Mouse (Mus musculus) thymus, adult 2 months (tissue): ENCODE results near the gene S100a2. TPM values are rescaled to one million over a fixed set of nuclear protein-coding genes. Genes with fewer than 3 reads are reported as not detected.

Experiments used
- DNase-seq: peaks from one replicate; pipeline ENCODE4 v3.0.0; 2021
- H3K27ac ChIP-seq: fragments of 200-500 bp; 2 replicates; pipeline ENCODE4 v1.5.1; 2012; ENCODE audit warnings: low read length, control low read depth; ENCODE audit not compliant: control insufficient read depth, insufficient read depth
- H3K27me3 ChIP-seq: fragments of 200-500 bp; 2 replicates; pipeline ENCODE4 v1.6.1; 2012; ENCODE audit warnings: mild to moderate bottlenecking, low read length, moderate library complexity, mixed read lengths; ENCODE audit not compliant: control insufficient read depth, insufficient read depth
- H3K36me3 ChIP-seq: fragments of 200-500 bp; 2 replicates; pipeline ENCODE4 v1.6.1; 2012; ENCODE audit warnings: mild to moderate bottlenecking, low read length, moderate library complexity; ENCODE audit not compliant: control insufficient read depth, insufficient read depth
- H3K4me1 ChIP-seq: fragments of 200-500 bp; replicated peaks from 2 replicates; pipeline ENCODE4 v1.6.1; 2012; ENCODE audit warnings: low read length; ENCODE audit not compliant: control insufficient read depth, insufficient read depth
- H3K4me3 ChIP-seq: fragments of 200-500 bp; 2 replicates; pipeline ENCODE4 v1.5.1; 2012; ENCODE audit warnings: mild to moderate bottlenecking, low read length, control low read depth, moderate library complexity; ENCODE audit not compliant: control insufficient read depth, insufficient read depth
- CTCF ChIP-seq: fragments of 200-500 bp; IDR thresholded peaks from 2 replicates; pipeline ENCODE4 v1.5.1; 2012; ENCODE audit warnings: mild to moderate bottlenecking, control low read depth, low read length, moderate library complexity, borderline replicate concordance; ENCODE audit not compliant: control insufficient read depth, poor library complexity, insufficient read depth; ENCODE audit errors: extremely low read depth
- POLR2A ChIP-seq: fragments of 200-500 bp; IDR thresholded peaks from 2 replicates; pipeline ENCODE4 v1.6.1; 2012; ENCODE audit warnings: mild to moderate bottlenecking, low read length, control low read depth, moderate library complexity; ENCODE audit not compliant: control insufficient read depth, poor library complexity, insufficient read depth; ENCODE audit errors: extremely low read depth
- WGBS: fragments of 180-500 bp; shearing (Covaris S2); methylation state at CpG from one replicate; pipeline ENCODE4 v1.1.7; 2018; 5-methylcytosine and 5-hydroxymethylcytosine counted together
- polyA plus RNA-seq: library from polyadenylated mRNA; depleted of rRNA; stranded (reverse); fragments of >200 nt; gene quantifications from 2 replicates; pipeline ENCODE4 v1.2.3, GENCODE M21; 2012

The S100a2 gene
- polyA plus RNA-seq, 1 experiment, result not detected

DNA sequence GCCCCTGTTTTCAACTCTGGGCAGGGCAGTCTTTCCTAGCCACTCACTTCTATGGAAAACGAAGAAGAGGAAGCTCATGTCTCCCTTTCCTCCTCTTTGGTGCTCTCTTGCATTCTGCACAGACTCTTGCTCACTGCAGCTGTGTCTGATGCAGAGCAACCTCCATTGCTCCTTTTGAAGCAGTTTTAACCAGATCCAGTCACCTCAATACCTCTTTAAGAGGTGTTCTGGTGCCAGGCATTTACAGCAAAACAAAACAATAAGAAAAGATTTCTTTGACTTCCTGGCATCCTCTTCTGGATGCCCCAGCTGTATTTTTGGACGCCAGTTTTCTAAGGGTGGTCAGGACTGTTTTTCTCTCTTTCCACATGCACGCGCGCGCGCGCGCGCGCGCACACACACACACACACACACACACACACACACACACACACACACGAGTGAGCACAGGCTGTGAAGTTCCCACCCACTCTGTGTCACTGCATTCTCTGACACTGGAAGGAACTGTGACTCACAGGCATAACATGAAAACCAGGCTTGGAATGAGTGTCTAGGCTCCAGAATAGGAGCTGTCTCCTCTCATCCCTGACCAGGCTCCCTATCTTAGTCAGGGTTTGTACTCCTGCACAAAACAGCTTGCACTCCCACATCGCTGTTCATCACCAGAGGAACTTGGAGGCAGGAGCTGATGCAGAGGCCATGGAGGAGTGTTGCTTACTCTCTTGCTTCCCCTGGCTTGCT, 2.5 kb upstream of the S100a2 start:
- DNase-seq, result no peak
- no peak overlapping the region for H3K4me3 ChIP-seq

DNA sequence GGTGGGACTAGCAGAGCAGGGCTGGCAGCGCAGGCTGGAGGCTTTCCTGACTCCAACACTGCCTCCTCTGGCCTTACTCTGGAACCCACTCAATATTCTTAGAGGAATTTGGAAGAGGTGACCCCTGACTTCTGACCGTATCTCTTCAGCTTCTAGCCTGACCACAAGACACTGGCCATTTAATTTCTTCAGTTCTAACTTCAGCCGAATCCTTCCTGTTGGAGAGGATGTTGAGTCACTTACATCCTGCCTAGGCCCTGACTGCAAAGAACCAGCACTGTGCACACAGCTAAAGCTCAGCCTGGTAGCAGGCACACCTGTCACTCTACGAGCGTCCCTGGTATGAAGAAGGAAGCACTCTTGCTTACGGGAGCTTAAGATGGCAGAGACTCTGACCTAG, 657 bp upstream of the S100a2 start:
- no peak for TF ChIP-seq POLR2A
- no peak for TF ChIP-seq CTCF
- no peaks in the 10 kb centered on the region for H3K27me3 ChIP-seq
- WGBS, result 22% methylated on average over 6 of the region's 6 CpGs
- DNase-seq, result peak; percentile 43
- H3K36me3 ChIP-seq, result no peaks in the 10 kb centered on the region
- peaks cover 39% of the 10 kb centered on the region for H3K4me1 ChIP-seq
- H3K27ac ChIP-seq, result peak overlapping the region; percentile 56
- H3K4me3 ChIP-seq, result no peak overlapping the region

More for the DNA sequence above, 2.5 kb upstream of the S100a2 start:
- no peaks in the 10 kb centered on the region for H3K27me3 ChIP-seq
- no peak for TF ChIP-seq CTCF
- TF ChIP-seq POLR2A, result no peak
- WGBS, result 71% methylated on average over 14 of the region's 14 CpGs
- peak overlapping the region; percentile 93 for H3K27ac ChIP-seq
- peaks cover 39% of the 10 kb centered on the region for H3K4me1 ChIP-seq
- no peaks in the 10 kb centered on the region for H3K36me3 ChIP-seq

DNA sequence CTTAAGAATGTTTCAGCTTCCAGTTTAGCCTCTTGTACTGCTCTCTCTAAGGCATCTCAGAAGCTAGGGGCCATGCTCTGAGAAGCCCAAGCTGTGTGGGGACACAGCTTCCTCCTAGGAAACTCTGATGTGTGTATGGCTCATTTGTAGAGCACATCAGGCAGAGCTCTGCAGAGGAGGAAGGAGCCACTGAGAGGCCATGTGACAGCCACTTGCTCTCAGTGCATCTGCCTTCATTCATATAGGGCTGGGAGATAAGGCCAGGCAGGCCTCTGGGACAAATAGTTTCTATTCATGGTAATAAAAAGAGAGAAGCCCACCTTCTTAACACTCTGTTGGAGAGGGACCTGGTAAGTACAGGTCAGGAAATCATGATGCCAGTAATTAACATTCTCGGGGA, 4.4 kb downstream of the S100a2 start:
- Histone ChIP-seq H3K27ac (no peak overlapping the region), H3K36me3 (no peaks in the 10 kb centered on the region), H3K4me3 (no peak overlapping the region), H3K27me3 (no peaks in the 10 kb centered on the region), H3K4me1 (peaks cover 9% of the 10 kb centered on the region)
- no peak for TF ChIP-seq CTCF
- no peak for TF ChIP-seq POLR2A
- no peak for DNase-seq
- 100% methylated on average over 1 of the region's 1 CpGs for WGBS

DNA sequence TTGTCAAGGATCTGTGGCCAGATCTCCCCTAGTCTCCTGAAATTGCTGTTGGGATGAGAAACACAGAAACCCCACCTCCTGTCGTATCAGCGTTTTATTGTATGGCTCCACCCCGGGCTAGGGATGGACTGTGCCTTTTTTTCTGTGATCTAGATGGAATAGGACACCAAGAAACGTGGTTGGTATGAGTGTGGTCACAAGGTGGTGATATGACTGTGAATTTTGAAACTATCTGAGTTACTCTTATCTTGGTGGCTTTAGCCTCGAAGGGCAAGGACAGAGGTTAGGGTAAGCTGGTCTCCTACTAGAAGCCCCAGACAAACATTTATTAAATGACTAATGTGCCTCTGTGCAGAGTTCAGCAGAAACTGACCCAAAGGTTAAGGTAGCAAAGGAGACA, 5.5 kb downstream of the S100a2 start:
- TF ChIP-seq CTCF (no peak), POLR2A (no peak)
- Histone ChIP-seq H3K27ac (no peak overlapping the region), H3K4me3 (no peak overlapping the region), H3K36me3 (no peaks in the 10 kb centered on the region), H3K4me1 (0 out of 2 replicates have a peak, but pooled peaks cover 2% of the 10 kb centered on the region), H3K27me3 (no peaks in the 10 kb centered on the region)
- no peak for DNase-seq
- WGBS, result 86% methylated on average over 5 of the region's 5 CpGs

DNA sequence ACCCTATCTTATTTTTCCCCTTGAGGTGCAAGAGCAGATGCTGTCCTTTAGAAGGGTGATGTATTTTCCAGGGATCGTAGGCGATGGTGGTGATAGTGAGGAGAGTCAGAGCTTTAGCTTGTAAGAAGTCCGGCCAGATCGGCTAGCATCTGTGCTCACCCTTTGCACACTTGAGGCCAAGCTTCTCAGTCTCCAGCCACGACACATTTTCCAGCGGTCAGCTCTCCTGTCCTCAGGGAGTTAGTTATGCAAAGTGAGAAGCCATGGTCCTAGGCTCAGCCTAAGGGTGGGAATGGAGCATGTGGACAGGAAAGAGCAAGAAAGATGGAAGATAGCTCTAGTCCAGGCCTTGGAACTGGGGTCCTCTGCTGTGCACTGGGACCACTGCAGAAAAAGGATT, 6.8 kb downstream of the S100a2 start:
- Histone ChIP-seq H3K27me3 (no peaks in the 10 kb centered on the region), H3K4me1 (0 out of 2 replicates have a peak, but pooled peaks cover 2% of the 10 kb centered on the region), H3K36me3 (no peaks in the 10 kb centered on the region), H3K27ac (no peak overlapping the region), H3K4me3 (no peak overlapping the region)
- DNase-seq, result no peak
- WGBS, result 97% methylated on average over 6 of the region's 6 CpGs
- TF ChIP-seq CTCF (no peak), POLR2A (no peak)

DNA sequence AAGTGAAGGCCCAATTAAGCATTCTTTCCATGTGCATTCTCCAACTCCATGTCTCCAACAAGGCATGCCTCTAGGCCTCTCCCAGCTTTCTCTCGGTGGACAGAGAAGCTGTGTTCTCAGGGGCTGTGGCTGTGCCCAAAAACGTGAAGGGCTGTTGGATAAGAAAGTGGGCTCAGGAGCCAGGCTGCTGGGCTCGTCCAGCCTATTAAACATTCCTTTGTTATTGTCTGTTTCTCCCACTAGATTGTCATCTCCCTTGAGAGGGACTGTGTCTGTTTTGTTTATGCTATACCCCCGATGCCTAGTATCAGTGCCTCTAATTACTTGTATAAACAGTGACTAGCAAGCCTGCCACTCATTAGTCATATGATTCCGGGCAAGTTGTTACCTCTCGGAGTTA, 7.7 kb downstream of the S100a2 start:
- 88% methylated on average over 6 of the region's 6 CpGs for WGBS
- no peak for TF ChIP-seq POLR2A
- no peak for TF ChIP-seq CTCF
- H3K27me3 ChIP-seq, result no peaks in the 10 kb centered on the region
- H3K4me1 ChIP-seq, result 0 out of 2 replicates have a peak, but pooled peaks cover 2% of the 10 kb centered on the region
- no peak for DNase-seq
- no peak overlapping the region for H3K4me3 ChIP-seq
- no peak overlapping the region for H3K27ac ChIP-seq
- no peaks in the 10 kb centered on the region for H3K36me3 ChIP-seq

DNA sequence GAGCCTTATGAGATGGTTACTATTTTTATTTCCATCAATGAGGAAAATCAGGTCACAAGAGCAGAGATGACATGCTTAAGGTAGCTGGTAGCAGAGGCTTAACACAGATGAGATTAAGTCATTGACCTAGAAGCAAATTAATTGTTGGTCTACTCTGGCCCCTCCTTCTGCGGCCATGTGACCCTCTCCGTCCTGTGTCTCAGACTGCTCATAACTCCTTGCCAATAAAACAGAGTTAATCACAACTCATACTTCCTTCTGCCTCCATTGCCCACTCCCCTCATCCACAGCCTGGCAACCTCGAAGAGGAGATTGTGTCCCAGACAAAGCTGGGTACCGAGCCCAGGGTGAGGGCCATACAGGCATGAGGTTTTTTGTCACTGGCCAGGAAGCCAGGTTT, 8.2 kb downstream of the S100a2 start:
- H3K36me3 ChIP-seq, result no peaks in the 10 kb centered on the region
- peaks cover 4% of the 10 kb centered on the region; the same call in 1 of the 2 replicates for H3K4me1 ChIP-seq
- DNase-seq, result no peak
- WGBS, result 67% methylated on average over 4 of the region's 4 CpGs
- no peak for TF ChIP-seq POLR2A
- no peak for TF ChIP-seq CTCF
- no peak overlapping the region for H3K27ac ChIP-seq
- no peak overlapping the region for H3K4me3 ChIP-seq
- no peaks in the 10 kb centered on the region for H3K27me3 ChIP-seq
